Mouse (Mus musculus): ENCODE results near the gene Myh1.
A peak's percentile ranks its signal among the peaks of the same experiment; 100 is the strongest.

Gene Myh1

DNA sequence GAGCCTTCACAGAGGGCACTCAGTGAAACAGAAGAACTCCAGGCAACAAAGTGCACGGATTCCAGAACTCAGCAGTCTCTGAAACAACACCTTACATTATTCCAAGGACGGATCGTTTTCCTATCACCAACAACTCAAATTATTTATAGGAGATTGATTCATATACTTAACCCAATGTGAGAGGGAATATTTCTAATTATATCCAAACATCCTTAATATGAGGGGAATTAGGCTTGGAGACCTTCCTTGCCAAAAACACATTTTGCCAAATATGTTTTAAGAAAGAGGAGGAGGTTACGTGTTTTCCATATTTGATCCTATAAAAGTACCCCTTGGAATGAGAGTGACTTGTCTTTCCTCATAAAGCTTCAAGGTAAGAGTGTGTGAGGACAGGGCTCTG is at the start of gene Myh1:
TSS of gene Myh1 (plus strand) at position 301 of the 400 bp plus-strand sequence.
- DNase-seq (ENCODE audit: low spot score in 2 of 2) = no peak

- DNase-seq (ENCODE audit: low spot score in 2 of 2) = no peak
Measured at GRCm38 (mm10) chr11:67150237-67150636, 49.6 kb upstream of the Myh1 start.

- no peak for DNase-seq (ENCODE audit: low spot score in 2 of 2)
Measured at GRCm38 (mm10) chr11:67151159-67151558, 48.7 kb upstream of the Myh1 start.

- DNase-seq (ENCODE audit: low spot score in 2 of 2) = no peak
Measured at GRCm38 (mm10) chr11:67151651-67152630, 47.9 kb upstream of the Myh1 start.

DNA sequence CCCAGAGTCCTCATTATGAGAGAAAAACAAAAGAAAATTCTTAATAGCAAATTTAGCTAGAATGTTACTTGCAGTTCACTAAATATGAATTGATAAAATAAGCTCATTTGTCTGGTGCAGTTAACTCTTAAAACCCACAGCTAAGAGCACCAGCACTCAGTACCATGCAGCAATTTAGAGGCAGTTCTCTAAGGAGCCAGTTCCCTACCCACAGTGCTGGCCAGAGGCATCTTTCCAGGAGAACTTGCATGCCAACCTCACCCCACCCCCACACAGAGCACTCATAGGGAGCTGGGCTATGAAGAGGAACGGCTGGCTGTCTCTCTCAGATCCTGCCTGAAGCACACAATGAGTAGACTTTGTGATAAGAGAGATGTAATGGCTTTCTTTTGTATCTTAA is 46.7 kb upstream of the Myh1 start:
- DNase-seq (ENCODE audit: low spot score in 2 of 2) = peak; percentile 74 to 76

- DNase-seq (ENCODE audit: low spot score in 2 of 2) = no peak
Measured at GRCm38 (mm10) chr11:67153843-67154242, 46.0 kb upstream of the Myh1 start.

DNA sequence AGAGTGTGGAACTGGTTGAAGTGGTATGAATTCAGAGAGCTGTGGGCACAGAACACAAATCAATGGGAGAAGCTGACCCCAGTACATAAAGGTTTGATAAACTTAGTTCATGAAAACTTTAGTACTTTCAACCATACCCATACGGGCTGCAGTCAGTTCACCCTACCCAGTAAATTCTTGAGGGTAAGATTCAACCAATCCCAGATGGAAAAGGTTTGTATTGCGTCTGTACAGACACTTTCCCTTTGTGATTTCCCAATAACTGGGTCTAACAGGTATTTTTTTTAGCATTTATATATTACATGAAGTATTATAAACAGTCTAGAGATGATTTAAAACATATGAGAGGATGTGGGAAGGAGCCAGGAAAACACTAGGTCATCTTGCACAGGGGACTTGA is 44.2 kb upstream of the Myh1 start:
- DNase-seq (ENCODE audit: low spot score in 2 of 2) = no peak

DNA sequence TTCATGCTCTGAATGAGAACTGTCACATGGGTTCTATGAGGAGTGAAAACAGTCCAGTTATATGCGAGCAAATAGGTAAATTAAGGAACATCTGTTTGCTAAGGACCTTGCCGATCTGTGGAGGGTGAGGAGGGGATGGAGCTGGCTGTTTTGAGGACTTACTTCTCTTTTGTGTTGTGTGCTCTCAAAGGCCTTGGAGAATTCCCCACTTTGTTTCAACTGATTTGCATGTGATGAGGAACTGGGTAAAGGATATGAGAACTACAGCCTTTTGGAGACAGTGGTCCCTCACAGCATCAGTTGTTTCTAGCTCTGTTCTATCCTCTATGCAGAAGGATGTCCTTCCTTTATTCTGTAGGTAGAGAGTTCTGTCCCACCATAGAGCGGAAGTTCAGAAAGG is 39.7 kb upstream of the Myh1 start:
- DNase-seq (ENCODE audit: low spot score in 2 of 2) = no peak

DNA sequence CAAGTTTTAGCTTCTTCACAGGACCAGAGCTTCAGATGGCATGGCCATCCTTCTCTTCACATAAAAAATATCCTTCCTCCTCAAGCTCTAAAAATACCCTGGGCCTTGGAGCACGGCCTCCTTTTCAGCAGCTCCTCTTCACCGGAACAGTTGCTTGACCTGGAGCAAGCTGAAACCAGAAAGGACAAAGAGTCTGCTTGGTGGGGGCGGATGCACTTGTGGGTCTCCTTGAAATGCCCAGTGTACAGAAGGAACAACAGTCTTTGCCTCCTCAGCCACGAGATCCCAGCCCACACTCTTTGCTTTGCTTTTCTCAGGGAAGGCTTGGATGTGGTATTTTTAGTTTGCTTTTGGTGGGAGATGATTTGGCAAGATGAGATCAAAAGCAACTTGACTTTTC is 36.2 kb upstream of the Myh1 start:
- no peak for DNase-seq (ENCODE audit: low spot score in 2 of 2)

DNA sequence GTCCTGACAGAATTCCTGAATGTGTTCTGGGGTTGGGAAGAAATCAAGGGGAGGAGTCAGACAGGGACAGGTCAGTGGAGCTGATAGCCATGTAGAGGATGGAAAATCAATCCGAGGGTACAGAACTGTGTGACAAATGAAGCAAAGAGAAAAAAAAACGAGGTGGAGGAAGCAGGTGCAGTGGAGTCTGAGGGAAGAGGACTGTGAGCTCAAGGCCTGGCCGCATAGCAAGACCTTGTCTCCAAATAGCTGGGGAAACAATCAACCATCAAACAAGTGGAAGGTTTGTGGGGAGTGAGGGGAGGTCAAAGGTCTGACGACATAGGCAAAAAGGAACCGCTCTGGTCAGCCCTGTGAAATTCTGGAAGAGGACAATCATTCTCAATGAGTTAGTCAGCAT is 35.0 kb upstream of the Myh1 start:
- no peak for DNase-seq (ENCODE audit: low spot score in 2 of 2)

- DNase-seq (ENCODE audit: low spot score in 2 of 2) = no peak
Measured at GRCm38 (mm10) chr11:67169301-67169700, 30.6 kb upstream of the Myh1 start.

DNA sequence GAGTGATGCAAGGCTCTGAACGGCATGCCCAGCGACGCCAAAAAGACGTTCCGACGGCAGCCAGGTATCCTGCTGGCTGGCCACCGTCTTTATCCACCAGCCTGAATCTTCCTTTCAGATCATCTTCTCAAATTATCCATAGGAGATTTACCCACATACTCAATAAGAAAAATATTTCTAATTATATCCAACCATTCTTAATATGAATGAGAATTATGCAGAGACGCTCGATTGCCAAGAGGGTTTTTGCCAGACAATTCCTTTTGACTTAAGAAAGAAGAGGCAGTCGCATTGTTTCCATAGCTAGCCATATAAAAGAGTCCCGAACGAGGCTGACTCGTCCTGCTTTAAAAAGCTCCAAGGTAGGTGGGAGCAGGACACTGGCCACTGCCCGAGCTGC is 29.1 kb upstream of the Myh1 start, which contains the start of gene Myh2:
TSS of gene Myh2 (plus strand) at position 301 of the 400 bp plus-strand sequence.
- no peak for DNase-seq (ENCODE audit: low spot score in 2 of 2)

GRCm38 (mm10) chr11:67172439-67172838 is 27.4 kb upstream of the Myh1 start:
- DNase-seq (ENCODE audit: low spot score in 2 of 2) = no peak

- no peak for DNase-seq (ENCODE audit: low spot score in 2 of 2)
Measured at GRCm38 (mm10) chr11:67176376-67176775, 23.5 kb upstream of the Myh1 start.

DNA sequence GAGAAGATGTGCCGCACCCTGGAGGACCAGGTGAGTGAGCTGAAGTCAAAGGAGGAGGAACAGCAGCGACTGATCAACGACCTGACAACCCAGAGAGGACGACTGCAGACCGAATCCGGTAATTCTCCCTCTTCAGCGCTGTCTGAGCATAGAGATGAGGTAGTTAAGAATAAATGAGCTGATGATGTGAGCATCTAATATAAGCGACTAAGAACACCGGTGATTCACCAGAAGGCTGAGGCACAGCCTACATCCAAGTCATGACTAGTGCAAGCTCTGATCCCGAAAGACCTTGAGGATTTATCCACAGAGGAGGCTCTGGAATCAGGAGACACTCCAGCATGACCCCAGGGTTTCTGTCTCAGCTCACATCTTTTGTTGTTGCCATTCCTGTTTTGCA is 9.5 kb upstream of the Myh1 start:
- DNase-seq (ENCODE audit: low spot score in 2 of 2) = no peak

DNA sequence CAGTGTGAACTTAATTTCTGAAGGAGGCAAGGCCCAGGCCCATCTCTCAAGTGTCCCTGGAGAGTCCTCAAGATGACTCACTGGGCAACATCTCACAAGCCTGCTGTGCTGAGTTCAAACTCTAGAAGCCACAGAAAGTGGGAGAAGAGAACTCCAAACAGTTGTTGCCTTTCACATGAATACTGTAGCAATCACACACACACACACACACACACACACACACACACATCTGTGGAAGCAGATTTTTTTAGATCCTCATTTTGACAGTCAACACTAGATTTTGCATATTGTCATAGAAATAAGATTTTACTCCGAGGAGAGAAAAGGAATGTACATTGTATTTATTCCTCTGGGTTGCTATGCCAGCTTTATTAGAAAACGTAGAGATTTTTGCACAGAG is 9.0 kb upstream of the Myh1 start:
- DNase-seq (ENCODE audit: low spot score in 2 of 2) = peak; percentile 46 to 57

GRCm38 (mm10) chr11:67191496-67191895 is 8.4 kb upstream of the Myh1 start:
- no peak for DNase-seq (ENCODE audit: low spot score in 2 of 2)

- no peak for DNase-seq (ENCODE audit: low spot score in 2 of 2)
Measured at GRCm38 (mm10) chr11:67199321-67199720, 531 bp upstream of the Myh1 start.

DNA sequence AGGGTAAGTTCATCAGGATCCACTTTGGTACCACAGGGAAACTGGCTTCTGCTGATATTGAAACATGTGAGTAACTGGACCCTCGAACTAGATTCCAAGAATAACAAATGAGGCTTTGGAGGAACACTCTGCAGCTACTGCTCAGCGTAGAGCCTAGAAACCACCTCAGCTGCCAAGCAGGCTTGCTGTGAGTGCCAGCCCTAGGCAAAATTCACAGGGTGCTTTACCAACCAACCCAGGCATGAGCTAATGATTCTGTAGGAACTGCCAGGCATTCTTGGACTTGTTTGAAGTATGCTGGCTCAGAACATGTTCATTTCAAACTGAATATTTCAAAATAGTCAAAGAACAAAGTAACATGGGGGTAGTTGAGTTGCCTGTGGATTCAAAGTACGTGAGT is 4.9 kb downstream of the Myh1 start:
- peak; percentile 48 to 49 for DNase-seq (ENCODE audit: low spot score in 2 of 2)

GRCm38 (mm10) chr11:67221803-67222202 is 22.0 kb downstream of the Myh1 start:
- no peak for DNase-seq (ENCODE audit: low spot score in 2 of 2)

DNA sequence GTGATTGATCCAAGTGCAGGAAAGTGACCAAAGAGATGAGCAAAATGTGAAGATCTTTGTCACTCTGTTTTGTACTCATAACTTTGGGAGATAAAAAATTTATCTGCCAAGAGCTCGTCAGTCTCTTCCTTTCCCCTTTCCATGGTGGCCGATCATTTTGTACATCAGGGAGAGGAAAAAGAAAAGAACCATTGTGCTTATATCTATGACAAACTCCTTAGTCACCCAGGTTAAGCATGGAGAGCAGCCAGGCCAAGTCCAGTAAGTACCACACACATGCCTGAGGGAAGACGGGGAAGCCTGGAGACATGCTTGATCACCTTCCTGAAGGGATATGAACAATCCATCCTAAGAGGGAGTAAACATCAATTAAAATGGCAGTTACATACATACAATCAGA is 24.6 kb downstream of the Myh1 start:
- DNase-seq (ENCODE audit: low spot score in 2 of 2) = no peak

DNA sequence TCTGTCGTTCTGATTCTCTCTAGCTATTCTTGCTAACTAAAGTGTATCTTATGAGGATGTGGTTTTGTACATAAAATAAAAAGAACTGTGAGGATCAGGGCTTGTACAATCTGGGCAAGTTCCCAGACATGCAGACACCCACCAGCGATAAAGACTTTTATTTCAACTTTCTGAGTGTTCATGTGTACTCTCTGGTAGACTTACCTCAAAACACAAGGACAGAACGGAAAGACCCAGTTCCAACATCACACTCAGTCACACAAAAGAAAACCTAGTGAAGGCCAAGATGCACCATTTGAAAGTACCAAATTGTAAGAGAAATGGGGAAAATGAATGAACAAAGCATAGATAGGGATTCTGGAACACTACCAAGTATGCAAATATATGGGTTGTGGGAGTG is 28.9 kb downstream of the Myh1 start:
- no peak for DNase-seq (ENCODE audit: low spot score in 2 of 2)

- DNase-seq (ENCODE audit: low spot score in 2 of 2) = no peak
Measured at GRCm38 (mm10) chr11:67229166-67229565, 29.3 kb downstream of the Myh1 start.

GRCm38 (mm10) chr11:67229946-67230345 is 30.1 kb downstream of the Myh1 start:
- DNase-seq (ENCODE audit: low spot score in 2 of 2) = no peak
